Mouse (Mus musculus): Measurements from ENCODE around the gene Gm37240. TPM values are rescaled to one million over a fixed set of nuclear protein-coding genes. Genes with fewer than 3 reads are reported as not detected.
A peak's percentile ranks its signal among the peaks of the same experiment; 100 is the strongest.
"Not testable (repeated sequence)": the region's sequence is repeated elsewhere in the genome, so short reads cannot be mapped to it uniquely, and the experiment has no call there.

Gene Gm37240
- total RNA-seq, 2 experiments from 2014 or later, result 0.27 to 1.1 TPM

DNA sequence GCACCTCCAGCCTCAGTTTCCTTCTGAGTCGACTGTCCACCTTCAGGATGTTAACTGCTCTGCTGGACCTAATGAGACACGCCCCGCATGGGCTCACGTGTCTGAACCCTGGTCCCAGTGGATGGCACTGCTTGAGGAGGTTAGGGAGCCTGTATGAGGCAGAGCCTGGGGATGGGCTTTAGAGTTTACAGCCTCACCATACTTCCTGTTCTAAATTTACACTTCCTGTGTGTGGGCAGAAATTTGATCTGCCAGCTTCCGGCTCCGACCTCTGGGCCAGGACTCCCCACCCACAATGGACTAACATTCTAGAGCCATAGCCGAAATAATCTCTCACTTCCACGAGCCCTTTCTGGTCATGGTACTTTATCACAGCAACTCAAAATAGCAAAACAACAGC is 1340.1 kb downstream of the Gm37240 start:
- Histone ChIP-seq H3K27ac (no peak overlapping the region), H3K4me3 (no peak overlapping the region)
- DNase-seq (ENCODE audit: extremely low spot score in 1 of 2, low spot score in 2 of 2), result no peak
- intact Hi-C loops (cut with DNase I), result no loop called here
- TF ChIP-seq CTCF (IDR thresholded peaks at IDR 0.05), result no peak

- intact Hi-C loops (cut with DNase I), result loop anchor here (1.0 to 5.0 kb wide), 4 partner anchors 197 to 360 kb away; no protein-coding TSS in a partner anchor
- not testable (repeated sequence) for H3K27ac ChIP-seq, H3K4me3 ChIP-seq
- DNase-seq (ENCODE audit: extremely low spot score in 1 of 2, low spot score in 2 of 2), result peak; percentile 36 to 66
- peak; percentile 79 for TF ChIP-seq CTCF (IDR thresholded peaks at IDR 0.05)
These were observed 1344.9 kb downstream of the Gm37240 start for GRCm38 (mm10) chr3:84542450-84542849.

DNA sequence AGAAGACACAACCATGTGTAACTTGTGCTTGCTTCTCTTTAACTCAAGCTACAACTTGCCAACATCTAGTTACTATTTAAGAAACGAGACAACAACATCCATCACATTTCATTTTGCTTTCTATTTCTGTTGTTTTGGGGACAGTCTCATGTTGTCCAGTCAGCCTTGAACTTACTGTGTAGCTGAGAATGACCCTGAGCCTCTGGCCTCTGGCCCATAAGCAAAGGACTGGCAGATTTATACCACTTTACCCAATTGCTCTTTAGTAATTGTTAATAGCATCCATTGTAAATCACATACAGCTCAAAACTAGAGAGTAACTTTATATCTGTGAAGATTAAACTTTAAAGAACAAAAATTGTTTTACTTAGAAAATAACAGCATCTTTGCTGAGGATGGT is 1345.4 kb downstream of the Gm37240 start:
- no peak overlapping the region for H3K4me3 ChIP-seq
- intact Hi-C loops (cut with DNase I), result loop anchor here (1.0 to 5.0 kb wide), 4 partner anchors 197 to 360 kb away; no protein-coding TSS in a partner anchor
- no peak overlapping the region for H3K27ac ChIP-seq
- no peak for DNase-seq (ENCODE audit: extremely low spot score in 1 of 2, low spot score in 2 of 2)
- TF ChIP-seq CTCF (IDR thresholded peaks at IDR 0.05), result no peak

GRCm38 (mm10) chr3:84540640-84541039 is 1346.7 kb downstream of the Gm37240 start:
- no peak overlapping the region for H3K4me3 ChIP-seq
- DNase-seq (ENCODE audit: extremely low spot score in 1 of 2, low spot score in 2 of 2), result no peak
- no peak for TF ChIP-seq CTCF (IDR thresholded peaks at IDR 0.05)
- intact Hi-C loops (cut with DNase I), result loop anchor here (5.0 kb wide), 2 partner anchors 208 to 358 kb away; no protein-coding TSS in a partner anchor
- H3K27ac ChIP-seq, result no peak overlapping the region

DNA sequence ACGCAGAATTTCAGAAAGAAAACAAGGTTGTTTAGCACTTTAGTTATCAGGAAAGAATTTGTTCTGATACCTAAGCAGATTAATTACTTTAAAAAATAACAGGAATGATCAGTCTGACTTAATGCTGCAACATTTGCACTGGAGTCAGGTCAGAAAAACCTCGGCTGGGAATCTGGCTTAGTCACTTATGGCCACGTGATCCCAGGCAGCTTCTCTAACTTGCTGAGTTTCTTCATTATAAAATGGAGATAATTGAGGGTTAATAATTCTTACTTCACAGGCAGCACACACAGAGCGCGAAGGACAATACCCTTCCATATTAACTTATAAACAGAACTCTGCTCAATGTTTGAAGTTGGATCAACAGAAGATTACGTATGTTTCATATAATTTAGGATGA is 1350.3 kb downstream of the Gm37240 start:
- no peak for TF ChIP-seq CTCF (IDR thresholded peaks at IDR 0.05)
- Histone ChIP-seq H3K27ac (no peak overlapping the region), H3K4me3 (no peak overlapping the region)
- no peak for DNase-seq (ENCODE audit: extremely low spot score in 1 of 2, low spot score in 2 of 2)
- intact Hi-C loops (cut with DNase I), result no loop called here

GRCm38 (mm10) chr3:84533227-84533626 is 1354.1 kb downstream of the Gm37240 start:
- H3K4me3 ChIP-seq, result no peak overlapping the region

DNA sequence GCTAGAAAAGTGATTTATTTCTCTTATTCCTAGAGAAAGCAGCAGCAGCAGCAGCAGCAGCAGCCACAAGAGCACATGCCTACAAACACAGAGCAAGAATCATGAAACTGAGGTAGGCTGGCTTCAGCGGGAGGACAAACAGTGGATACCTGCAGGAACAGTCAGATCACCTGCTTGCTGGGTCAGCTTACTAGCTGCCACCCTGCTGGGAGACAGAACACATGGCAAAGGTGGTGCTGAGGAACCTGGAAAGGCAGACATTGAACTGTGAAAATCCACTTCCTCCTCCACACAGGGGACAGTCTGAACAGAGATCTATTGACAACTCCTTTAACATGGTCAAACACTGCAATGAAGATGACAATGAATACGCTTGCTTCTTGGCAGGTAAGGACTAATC is 1358.3 kb downstream of the Gm37240 start:
- TF ChIP-seq CTCF (IDR thresholded peaks at IDR 0.05), result no peak
- Histone ChIP-seq H3K4me3 (no peak overlapping the region), H3K27ac (no peak overlapping the region)
- intact Hi-C loops (cut with DNase I), result no loop called here
- DNase-seq (ENCODE audit: extremely low spot score in 1 of 2, low spot score in 2 of 2), result no peak

More at GRCm38 (mm10) chr3:84533227-84533626, 1354.1 kb downstream of the Gm37240 start:
- no peak for TF ChIP-seq CTCF (IDR thresholded peaks at IDR 0.05)
- intact Hi-C loops (cut with DNase I), result no loop called here
- no peak for DNase-seq (ENCODE audit: extremely low spot score in 1 of 2, low spot score in 2 of 2)
- no peak overlapping the region for H3K27ac ChIP-seq

GRCm38 (mm10) chr3:84524952-84525351 is 1362.4 kb downstream of the Gm37240 start:
- no peak overlapping the region for H3K27ac ChIP-seq
- no peak overlapping the region for H3K4me3 ChIP-seq
- no peak for DNase-seq (ENCODE audit: extremely low spot score in 1 of 2, low spot score in 2 of 2)
- TF ChIP-seq CTCF (IDR thresholded peaks at IDR 0.05), result no peak
- intact Hi-C loops (cut with DNase I), result no loop called here

DNA sequence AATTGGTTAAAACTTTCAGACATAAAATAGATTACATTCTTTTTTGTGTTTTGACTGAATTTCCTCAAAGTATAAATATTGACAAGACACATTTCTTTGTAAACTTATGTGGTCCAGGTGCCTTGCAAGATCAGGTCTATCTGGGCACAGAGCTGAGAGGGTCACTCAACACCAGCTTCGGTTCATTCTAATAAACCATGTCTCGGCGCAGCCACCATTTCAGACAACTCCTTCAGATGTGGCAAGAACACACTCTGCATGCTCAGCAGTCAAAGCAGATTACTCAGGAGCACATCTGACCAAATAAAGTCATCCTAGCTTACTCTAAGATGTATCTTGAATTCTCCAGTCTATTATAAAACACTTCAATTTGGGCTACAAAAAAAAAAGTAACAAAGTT is 1371.2 kb downstream of the Gm37240 start:
- TF ChIP-seq CTCF (IDR thresholded peaks at IDR 0.05), result no peak
- Histone ChIP-seq H3K4me3 (no peak overlapping the region), H3K27ac (no peak overlapping the region)
- intact Hi-C loops (cut with DNase I), result no loop called here
- DNase-seq (ENCODE audit: extremely low spot score in 1 of 2, low spot score in 2 of 2), result no peak

- Histone ChIP-seq H3K27ac (no peak overlapping the region), H3K4me3 (no peak overlapping the region)
- TF ChIP-seq CTCF (IDR thresholded peaks at IDR 0.05), result no peak
- intact Hi-C loops (cut with DNase I), result no loop called here
- no peak for DNase-seq (ENCODE audit: extremely low spot score in 1 of 2, low spot score in 2 of 2)
These were observed 1374.4 kb downstream of the Gm37240 start for GRCm38 (mm10) chr3:84512774-84513515.

GRCm38 (mm10) chr3:84505193-84505592 is 1382.1 kb downstream of the Gm37240 start:
- intact Hi-C loops (cut with DNase I), result no loop called here
- Histone ChIP-seq H3K27ac (no peak overlapping the region), H3K4me3 (no peak overlapping the region)
- no peak for TF ChIP-seq CTCF (IDR thresholded peaks at IDR 0.05)
- DNase-seq (ENCODE audit: extremely low spot score in 1 of 2, low spot score in 2 of 2), result no peak

DNA sequence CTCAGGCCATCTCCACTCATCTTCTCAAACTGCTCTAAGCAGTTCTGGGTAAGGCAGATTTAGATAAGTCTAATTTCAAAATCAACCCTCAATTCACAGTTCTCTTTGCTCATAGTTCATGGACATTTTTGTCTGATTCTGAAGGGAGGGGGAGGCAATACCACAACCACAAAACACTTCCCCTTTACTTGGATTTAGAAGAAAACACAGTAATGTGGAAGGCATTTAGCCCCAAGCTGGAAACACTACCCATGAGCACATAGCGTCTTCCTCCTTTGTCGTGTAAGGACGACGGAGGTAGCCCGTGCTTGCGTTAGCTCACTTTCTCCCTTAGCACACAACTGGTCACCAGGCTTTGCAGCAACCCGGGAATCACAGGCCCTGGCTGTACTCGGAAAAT is 1383.0 kb downstream of the Gm37240 start:
- intact Hi-C loops (cut with DNase I), result no loop called here
- H3K27ac ChIP-seq, result no peak overlapping the region
- no peak overlapping the region for H3K4me3 ChIP-seq
- no peak for DNase-seq (ENCODE audit: extremely low spot score in 1 of 2, low spot score in 2 of 2)
- no peak for TF ChIP-seq CTCF (IDR thresholded peaks at IDR 0.05)

DNA sequence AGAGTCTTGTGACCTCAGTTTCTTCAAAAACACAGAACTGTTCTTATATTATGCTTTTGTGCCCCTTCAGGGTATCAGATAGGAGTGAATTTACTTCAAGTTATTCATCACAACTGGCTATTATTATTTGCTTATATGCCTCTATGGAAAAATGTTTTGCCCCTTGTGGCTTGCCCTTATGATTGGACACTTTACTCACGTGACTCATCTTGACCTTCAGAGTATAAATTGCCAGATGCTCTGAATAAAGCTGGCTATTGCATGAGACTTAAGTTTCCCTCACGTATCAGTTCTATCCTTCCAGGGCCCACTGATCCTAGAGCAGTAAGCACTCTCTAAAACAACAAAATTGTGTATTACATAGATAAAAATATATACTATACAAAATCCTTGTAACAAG is 1385.2 kb downstream of the Gm37240 start:
- intact Hi-C loops (cut with DNase I), result no loop called here
- H3K27ac ChIP-seq, result no peak overlapping the region
- no peak overlapping the region for H3K4me3 ChIP-seq
- DNase-seq (ENCODE audit: extremely low spot score in 1 of 2, low spot score in 2 of 2), result no peak
- no peak for TF ChIP-seq CTCF (IDR thresholded peaks at IDR 0.05)
